Mouse (Mus musculus) E14TG2a.4 (cell line): ENCODE measurements at regions not wholly inside any gene's neighbourhood (a gene's known extent, or its start where the extent isn't known, plus 50 kb on each side); places are given as distances from the start of the nearest gene placed in this dataset.

Experiments
- CTCF ChIP-seq: conservative IDR thresholded peaks from 2 replicates; pipeline ENCODE4 v1.5.1; 2014; ENCODE audit warnings: low read length
- NANOG ChIP-seq: IDR thresholded peaks from 2 replicates; pipeline ENCODE4 v1.6.1; 2014; ENCODE audit warnings: borderline replicate concordance, low read length, mixed read lengths
- POU5F1 ChIP-seq: IDR thresholded peaks from 2 replicates; pipeline ENCODE4 v1.6.1; 2014; ENCODE audit warnings: low read length, borderline replicate concordance

DNA sequence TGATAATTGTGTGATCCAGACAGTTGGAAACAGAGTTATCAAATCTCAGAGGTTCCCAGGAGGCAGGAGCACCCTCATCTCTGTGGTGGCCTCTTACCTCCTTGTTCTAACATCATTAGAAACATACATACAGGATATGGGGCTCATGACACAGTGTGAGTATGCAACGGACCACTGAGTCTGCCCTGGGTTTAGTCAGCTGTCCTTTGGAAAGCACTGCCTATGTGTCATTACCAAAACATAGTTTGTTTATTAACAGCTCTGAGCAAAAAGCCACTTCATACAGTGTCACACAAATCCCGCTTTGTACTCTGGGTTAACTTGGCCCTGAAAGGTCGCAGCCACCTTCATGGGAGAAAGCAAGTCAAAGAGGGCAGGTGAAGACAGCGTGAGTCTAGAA lies 139.5 kb upstream of the Sox2 start:
- TF ChIP-seq CTCF (no peak), NANOG (no peak), POU5F1 (no peak)
